20 mouse cellular contexts compared by ENCODE assay signal in genomic region chr2:18547964-18548643, GRCm38 (mm10).
DNase-seq lines count a peak whose midpoint lies in the region; ATAC-seq lines count a peak whose summit lies in the region.
"Had no signal": no experiment of that assay in that cellular context is flagged by ENCODE, and none has a peak within 500 bp of the region (broad histone marks: within the 10 kb centered on the region; RNA-seq: fewer than 3 reads in every experiment).

No protein-coding gene starts in this region.

- no peaks in the 10 kb centered on the region for H3K36me3 ChIP-seq in hindbrain, embryonic 11.5 days (ENCODE audit: control insufficient read depth, insufficient read depth, low read length)
- no peaks in the 10 kb centered on the region for H3K36me3 ChIP-seq in hindbrain, embryonic 10.5 days
- no peaks in the 10 kb centered on the region for H3K36me3 ChIP-seq in midbrain, embryonic 12.5 days
- H3K36me3 ChIP-seq in midbrain, embryonic 10.5 days = no peaks in the 10 kb centered on the region
- H3K36me3 ChIP-seq: embryonic facial prominence, embryonic 12.5 days had no signal

- H3K4me3 ChIP-seq in hindbrain, embryonic 11.5 days (ENCODE audit: low read depth, low read length) = no peak overlapping the region
- H3K4me3 ChIP-seq in hindbrain, embryonic 10.5 days = no peak overlapping the region
- H3K4me3 ChIP-seq in midbrain, embryonic 12.5 days = no peak overlapping the region
- H3K4me3 ChIP-seq in midbrain, embryonic 10.5 days = no peak overlapping the region
- H3K4me3 ChIP-seq: embryonic facial prominence, embryonic 12.5 days; erythroblast, embryonic 14.5 days had no signal

- H3K4me2 ChIP-seq in hindbrain, embryonic 11.5 days (replicated peaks; ENCODE audit: low read depth, low read length) = no peak overlapping the region
- H3K4me2 ChIP-seq in midbrain, embryonic 12.5 days (replicated peaks) = no peak overlapping the region
- H3K4me2 ChIP-seq: embryonic facial prominence, embryonic 12.5 days; heart, embryonic 11.5 days had no signal

- H3K9ac ChIP-seq in hindbrain, embryonic 11.5 days (ENCODE audit: low read depth, low read length) = no peak overlapping the region
- H3K9ac ChIP-seq in midbrain, embryonic 12.5 days (replicated peaks) = no peak overlapping the region
- H3K9ac ChIP-seq: embryonic facial prominence, embryonic 12.5 days had no signal

- 83% methylated on average over 5 of the region's 5 CpGs for WGBS in hindbrain, embryonic 11.5 days
- WGBS in hindbrain, embryonic 10.5 days = 75% methylated on average over 5 of the region's 5 CpGs
- 69% methylated on average over 5 of the region's 5 CpGs for WGBS in midbrain, embryonic 12.5 days
- 72% methylated on average over 5 of the region's 5 CpGs for WGBS in midbrain, embryonic 10.5 days

- no peaks in the 10 kb centered on the region for H3K4me1 ChIP-seq in hindbrain, embryonic 11.5 days (replicated peaks; ENCODE audit: control insufficient read depth, insufficient read depth, low read length)
- H3K4me1 ChIP-seq in hindbrain, embryonic 10.5 days (replicated peaks) = 0 out of 2 replicates have a peak, but pooled peaks cover 2% of the 10 kb centered on the region
- no peaks in the 10 kb centered on the region; the same call in 1 of the 2 replicates for H3K4me1 ChIP-seq in midbrain, embryonic 12.5 days
- H3K4me1 ChIP-seq in midbrain, embryonic 10.5 days = peaks cover 8% of the 10 kb centered on the region; the same call in 1 of the 2 replicates
- H3K4me1 ChIP-seq: embryonic facial prominence, embryonic 12.5 days had no signal

- peak; percentile 14 for DNase-seq in hindbrain, embryonic 11.5 days (ENCODE audit: low spot score)
- DNase-seq in hindbrain, embryonic 10.5 days (ENCODE audit: low spot score) = no peak
- DNase-seq in midbrain, embryonic 10.5 days (ENCODE audit: low spot score) = no peak
- DNase-seq in forelimb bud, embryonic 11.5 days (ENCODE audit: low read depth, low spot score) = peak; percentile 25
- DNase-seq in urinary bladder, postnatal 14 days (ENCODE audit: low spot score) = no peak
- no peak for DNase-seq in kidney, adult 8-10 months
- DNase-seq: B cell, adult 2 months; cerebellum, adult 9-10 months; heart, postnatal 14 days; kidney, adult 11 months; kidney, postnatal 10 days; liver; thymus, postnatal 36 days had no signal

- no peaks in the 10 kb centered on the region for H3K9me3 ChIP-seq in hindbrain, embryonic 11.5 days (ENCODE audit: control insufficient read depth, low read length)
- no peaks in the 10 kb centered on the region for H3K9me3 ChIP-seq in hindbrain, embryonic 10.5 days
- H3K9me3 ChIP-seq in midbrain, embryonic 12.5 days = no peaks in the 10 kb centered on the region
- no peaks in the 10 kb centered on the region for H3K9me3 ChIP-seq in midbrain, embryonic 10.5 days (replicated peaks)
- H3K9me3 ChIP-seq: embryonic facial prominence, embryonic 12.5 days had no signal

- peak; percentile 71 for ATAC-seq in hindbrain, embryonic 11.5 days (ENCODE audit: low FRiP score)
- ATAC-seq in midbrain, embryonic 12.5 days (ENCODE audit: low FRiP score, low read depth) = peak; percentile 60; the same call in 1 of the 2 replicates
- ATAC-seq: forebrain, embryonic 16.5 days; hindbrain, postnatal 0 days had no signal

- H3K27me3 ChIP-seq in hindbrain, embryonic 11.5 days (ENCODE audit: control insufficient read depth, insufficient read depth, low read length) = no peaks in the 10 kb centered on the region
- no peaks in the 10 kb centered on the region for H3K27me3 ChIP-seq in hindbrain, embryonic 10.5 days (ENCODE audit: insufficient read depth, poor library complexity, severe bottlenecking)
- H3K27me3 ChIP-seq in midbrain, embryonic 12.5 days = no peaks in the 10 kb centered on the region
- H3K27me3 ChIP-seq in midbrain, embryonic 10.5 days (ENCODE audit: low read depth, poor library complexity, severe bottlenecking) = no peaks in the 10 kb centered on the region
- H3K27me3 ChIP-seq: embryonic facial prominence, embryonic 12.5 days had no signal

- H3K27ac ChIP-seq in hindbrain, embryonic 11.5 days (ENCODE audit: low read depth, low read length) = no peak overlapping the region
- H3K27ac ChIP-seq in hindbrain, embryonic 10.5 days = no peak overlapping the region
- no peak overlapping the region for H3K27ac ChIP-seq in midbrain, embryonic 12.5 days (replicated peaks)
- no peak overlapping the region; the same call in 1 of the 2 replicates for H3K27ac ChIP-seq in midbrain, embryonic 10.5 days (replicated peaks)
- H3K27ac ChIP-seq: embryonic facial prominence, embryonic 12.5 days; hindbrain, postnatal 0 days; macrophage had no signal

Comparison
In these comparisons a context has a peak if more than half of its experiments do, and no peak if none do; other contexts are left out.
1. DNase-seq: peak in hindbrain, embryonic 11.5 days (single experiment) and forelimb bud, embryonic 11.5 days (single experiment); none in hindbrain, embryonic 10.5 days (single experiment), midbrain, embryonic 10.5 days (single experiment), urinary bladder, postnatal 14 days (single experiment) and kidney, adult 8-10 months (0 of 2).